Mouse (Mus musculus) liver, embryonic 13.5 days (tissue): ENCODE measurements around the gene Nub1. TPM values are rescaled to one million over a fixed set of nuclear protein-coding genes. Genes with fewer than 3 reads are reported as not detected.

Experiments used
- ATAC-seq: fragments of 200-750 bp; cut with Nextera tagmentation; 2 replicates; pipeline ENCODE4 v1.8.0; 2017; ENCODE audit warnings: low read depth, mild to moderate bottlenecking, moderate number of reproducible peaks, moderate library complexity
- DNase-seq: peaks from one replicate; pipeline ENCODE4 v3.0.0; 2022
- H3K27ac ChIP-seq: fragments of 300-500 bp; sonication (generic); 2 replicates; pipeline ENCODE4 v1.5.1; 2015; ENCODE audit warnings: moderate library complexity, mild to moderate bottlenecking, inconsistent platforms
- H3K27me3 ChIP-seq: fragments of 300-500 bp; sonication (generic); 2 replicates; pipeline ENCODE4 v1.6.1; 2015; ENCODE audit warnings: mild to moderate bottlenecking, inconsistent platforms
- H3K36me3 ChIP-seq: fragments of 300-500 bp; sonication (generic); 2 replicates; pipeline ENCODE4 v1.6.1; 2015; ENCODE audit warnings: mild to moderate bottlenecking, inconsistent platforms
- H3K4me1 ChIP-seq: fragments of 300-500 bp; sonication (generic); replicated peaks from 2 replicates; pipeline ENCODE4 v1.6.1; 2015; ENCODE audit warnings: inconsistent platforms
- H3K4me2 ChIP-seq: fragments of 300-500 bp; sonication (generic); 2 replicates; pipeline ENCODE4 v1.6.1; 2015; ENCODE audit warnings: inconsistent platforms, mild to moderate bottlenecking, moderate library complexity
- H3K4me3 ChIP-seq: fragments of 300-500 bp; sonication (generic); replicated peaks from 2 replicates; pipeline ENCODE4 v1.5.1; 2015; ENCODE audit warnings: mild to moderate bottlenecking, inconsistent platforms
- H3K9ac ChIP-seq: fragments of 300-500 bp; sonication (generic); 2 replicates; pipeline ENCODE4 v1.6.1; 2015; ENCODE audit warnings: mild to moderate bottlenecking, inconsistent platforms
- H3K9me3 ChIP-seq: fragments of 300-500 bp; sonication (generic); replicated peaks from 2 replicates; pipeline ENCODE4 v1.6.1; 2016; ENCODE audit warnings: inconsistent platforms
- WGBS: fragments of 180-500 bp; shearing (Covaris S2); methylation state at CpG from one replicate; pipeline ENCODE4 v1.1.7; 2015; ENCODE audit not compliant: insufficient replicate concordance; 5-methylcytosine and 5-hydroxymethylcytosine counted together
- polyA plus RNA-seq: library from polyadenylated mRNA; unstranded; fragments of >200 nt; fragmentation: Nextera tagmentation; extraction: Ambion mirVana; gene quantifications from 2 replicates; pipeline ENCODE4 v1.2.1, GENCODE M21; 2015

The Nub1 gene
- 12.3 and 15.7 TPM in 2 replicates for polyA plus RNA-seq

DNA sequence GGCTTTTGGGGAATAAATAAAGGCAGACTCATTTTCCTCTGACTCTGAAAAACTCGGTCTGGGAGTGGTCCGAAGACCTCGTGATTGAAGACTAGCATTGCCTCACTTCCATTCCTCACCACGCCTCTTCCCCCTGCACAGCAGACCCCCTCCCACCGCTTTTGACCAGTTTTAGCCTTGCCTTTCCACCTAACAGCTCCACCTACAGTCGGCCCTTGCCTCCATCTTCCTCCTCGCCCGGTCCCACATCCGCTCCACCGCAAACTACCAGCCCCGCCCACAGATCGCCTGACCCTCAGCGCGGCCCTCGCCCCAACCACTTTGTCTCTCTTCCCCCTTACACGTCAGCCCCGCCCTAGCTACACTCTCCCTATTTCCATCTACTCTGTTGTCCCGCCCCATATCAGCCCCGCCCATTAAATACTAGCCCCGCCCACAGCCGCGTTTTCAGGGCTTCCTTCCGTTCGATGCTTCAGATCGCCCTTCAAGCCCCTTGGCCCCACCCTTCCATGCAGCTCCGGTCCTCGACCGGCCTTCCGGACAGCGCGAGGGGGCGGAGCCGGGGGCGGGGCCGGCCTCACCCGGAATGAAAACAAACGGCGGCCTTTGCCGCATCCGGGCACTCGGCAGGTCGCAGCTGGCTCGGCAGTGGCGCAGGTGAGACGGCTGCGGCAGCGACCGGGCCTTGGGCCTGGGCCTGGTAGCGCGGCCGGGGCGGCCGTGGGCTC, at the start of gene Nub1:
Gene Nub1, plus strand, starts transcription at position 167 of the 728 bp plus-strand sequence.
- ATAC-seq (peak; percentile 95), DNase-seq (peak; percentile 98)
- peak within 1 kb of the TSS; percentile 95 for H3K27ac ChIP-seq
- under 1% methylated on average over 52 of the region's 53 CpGs for WGBS
- H3K27me3 ChIP-seq, result no peaks in the 10 kb centered on the region
- H3K4me1 ChIP-seq, result peaks cover 25% of the 10 kb centered on the region
- H3K4me2 ChIP-seq, result peak within 1 kb of the TSS; percentile 77
- peak within 1 kb of the TSS; percentile 98 for H3K4me3 ChIP-seq
- peak within 1 kb of the TSS; percentile 87 for H3K9ac ChIP-seq
- no peaks in the 10 kb centered on the region for H3K9me3 ChIP-seq
- peaks cover 11% of the 10 kb centered on the region for H3K36me3 ChIP-seq

DNA sequence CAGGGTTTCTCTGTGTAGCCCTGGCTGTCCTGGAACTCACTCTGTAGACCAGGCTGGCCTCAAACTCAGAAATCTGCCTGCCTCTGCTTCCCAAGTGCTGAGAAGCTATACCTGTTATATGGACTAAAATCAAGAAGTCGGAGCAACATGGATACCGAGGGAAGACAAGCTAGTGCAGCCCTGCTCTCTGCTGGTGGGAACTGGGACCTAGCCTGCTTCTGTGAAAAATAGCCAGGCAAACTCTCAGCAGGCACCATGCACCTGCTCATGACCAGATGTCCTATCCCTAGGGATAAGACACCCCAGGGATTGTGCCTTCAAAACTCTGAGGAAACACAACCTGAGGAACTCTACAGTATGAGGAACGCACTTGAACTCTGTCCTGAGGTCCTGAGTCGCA, 48.3 kb upstream of the Nub1 start:
- WGBS, result 62% methylated on average over 4 of the region's 4 CpGs
- Histone ChIP-seq H3K9me3 (no peaks in the 10 kb centered on the region), H3K36me3 (no peaks in the 10 kb centered on the region), H3K4me1 (no peaks in the 10 kb centered on the region), H3K9ac (no peak overlapping the region), H3K4me3 (no peak overlapping the region), H3K4me2 (no peak overlapping the region), H3K27me3 (no peaks in the 10 kb centered on the region; the same call in 1 of the 2 replicates), H3K27ac (no peak overlapping the region)
- DNase-seq, result no peak
- ATAC-seq, result no peak

DNA sequence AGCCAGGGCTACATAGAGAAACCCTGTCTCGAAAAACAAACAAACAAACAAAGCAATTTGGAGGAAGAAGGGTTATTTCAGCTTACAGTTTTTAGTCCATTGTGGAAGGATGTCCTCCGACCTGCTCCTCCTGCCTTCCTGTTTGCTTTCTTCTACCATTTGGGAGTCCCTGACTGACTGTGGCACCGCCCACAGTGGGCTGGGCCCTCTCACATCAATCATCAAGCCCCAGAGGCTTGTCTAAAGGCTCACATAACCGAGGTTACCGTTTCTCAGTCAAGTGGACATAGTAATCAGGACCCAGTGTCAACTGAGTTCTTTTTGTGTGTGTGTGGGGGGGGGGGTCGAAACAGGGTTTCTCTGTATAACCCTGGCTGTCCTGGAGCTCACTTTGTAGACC, 47.2 kb upstream of the Nub1 start:
- Histone ChIP-seq H3K36me3 (no peaks in the 10 kb centered on the region), H3K9me3 (no peaks in the 10 kb centered on the region), H3K27ac (no peak overlapping the region), H3K9ac (no peak overlapping the region), H3K4me1 (no peaks in the 10 kb centered on the region), H3K27me3 (no peaks in the 10 kb centered on the region; the same call in 1 of the 2 replicates), H3K4me3 (no peak overlapping the region), H3K4me2 (no peak overlapping the region)
- ATAC-seq (no peak), DNase-seq (no peak)
- WGBS, result 34% methylated on average over 6 of the region's 6 CpGs

DNA sequence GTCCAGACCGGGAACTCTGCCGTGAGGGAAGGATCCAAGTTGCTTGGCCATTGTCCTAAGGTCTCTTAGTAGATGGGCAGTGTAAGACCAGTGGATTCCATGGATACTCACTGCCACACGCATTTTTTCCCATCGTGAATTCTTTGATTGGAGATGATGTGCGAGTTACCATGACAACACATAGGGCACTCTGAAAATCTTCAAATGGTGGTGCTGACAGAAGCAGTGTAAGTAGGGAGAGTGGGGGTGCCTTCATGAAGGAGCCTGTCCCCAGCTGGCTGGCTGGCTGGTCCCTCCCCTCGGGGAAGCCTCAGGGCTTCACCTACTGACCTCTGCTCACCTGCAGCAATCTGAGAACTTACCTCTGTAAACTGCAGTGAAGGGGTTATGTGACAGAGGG, 46.3 kb upstream of the Nub1 start:
- Histone ChIP-seq H3K27me3 (no peaks in the 10 kb centered on the region; the same call in 1 of the 2 replicates), H3K36me3 (no peaks in the 10 kb centered on the region), H3K27ac (no peak overlapping the region), H3K4me1 (no peaks in the 10 kb centered on the region), H3K4me2 (no peak overlapping the region), H3K4me3 (no peak overlapping the region), H3K9ac (no peak overlapping the region), H3K9me3 (no peaks in the 10 kb centered on the region)
- 60% methylated on average over 6 of the region's 6 CpGs for WGBS
- no peak for ATAC-seq
- no peak for DNase-seq

DNA sequence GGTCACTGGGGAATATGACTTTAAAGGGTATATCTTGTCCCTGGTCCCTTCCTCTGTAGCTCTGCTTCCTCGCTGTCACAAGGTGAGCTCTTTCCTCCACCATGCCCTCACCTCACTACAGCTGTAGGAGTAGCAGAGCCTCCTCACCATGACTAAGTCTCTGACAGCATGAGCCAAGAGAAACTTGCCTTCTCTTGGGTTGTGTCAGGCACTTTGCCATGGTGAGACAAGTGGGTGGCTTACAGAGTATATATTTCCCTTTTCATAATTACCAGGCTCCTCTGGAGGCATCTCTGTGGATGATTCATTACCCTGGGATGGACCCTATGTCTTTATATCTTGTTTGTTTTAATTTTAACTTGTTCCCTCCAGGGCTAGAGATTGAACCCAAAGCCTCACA, 39.9 kb upstream of the Nub1 start:
- no peaks in the 10 kb centered on the region for H3K4me1 ChIP-seq
- H3K9me3 ChIP-seq, result no peaks in the 10 kb centered on the region
- H3K4me2 ChIP-seq, result no peak overlapping the region
- H3K4me3 ChIP-seq, result no peak overlapping the region
- H3K9ac ChIP-seq, result no peak overlapping the region
- WGBS, result 59% methylated on average over 1 of the region's 1 CpGs
- no peak overlapping the region for H3K27ac ChIP-seq
- ATAC-seq, result no peak
- H3K36me3 ChIP-seq, result no peaks in the 10 kb centered on the region
- H3K27me3 ChIP-seq, result no peaks in the 10 kb centered on the region
- DNase-seq, result no peak

DNA sequence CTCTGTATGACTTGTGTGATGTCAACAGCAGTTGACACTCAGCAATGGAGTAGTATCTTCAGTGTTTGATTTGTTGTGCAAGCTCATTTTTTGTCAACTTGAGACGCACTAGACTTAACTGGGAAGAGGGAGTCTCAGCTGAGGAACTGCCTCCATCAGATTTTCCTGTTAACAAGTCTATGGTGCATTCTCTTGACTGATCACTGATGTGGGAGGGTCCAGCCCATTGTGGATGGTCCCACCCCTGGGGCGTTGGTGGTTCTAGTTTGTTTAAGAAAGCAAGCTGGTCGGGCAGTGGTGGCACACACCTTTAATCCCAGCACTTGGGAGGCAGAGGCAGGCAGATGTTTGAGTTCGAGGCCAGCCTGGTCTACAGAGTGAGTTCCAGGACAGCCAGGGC, 36.1 kb upstream of the Nub1 start:
- H3K27ac ChIP-seq, result no peak overlapping the region
- H3K36me3 ChIP-seq, result no peaks in the 10 kb centered on the region
- H3K9me3 ChIP-seq, result no peaks in the 10 kb centered on the region
- no peak overlapping the region for H3K9ac ChIP-seq
- H3K4me2 ChIP-seq, result no peak overlapping the region
- peaks cover 10% of the 10 kb centered on the region; the same call in 1 of the 2 replicates for H3K4me1 ChIP-seq
- DNase-seq, result no peak
- 0 out of 2 replicates have a peak, but pooled peaks cover 11% of the 10 kb centered on the region for H3K27me3 ChIP-seq
- no peak for ATAC-seq
- 48% methylated on average over 4 of the region's 4 CpGs for WGBS
- H3K4me3 ChIP-seq, result no peak overlapping the region

DNA sequence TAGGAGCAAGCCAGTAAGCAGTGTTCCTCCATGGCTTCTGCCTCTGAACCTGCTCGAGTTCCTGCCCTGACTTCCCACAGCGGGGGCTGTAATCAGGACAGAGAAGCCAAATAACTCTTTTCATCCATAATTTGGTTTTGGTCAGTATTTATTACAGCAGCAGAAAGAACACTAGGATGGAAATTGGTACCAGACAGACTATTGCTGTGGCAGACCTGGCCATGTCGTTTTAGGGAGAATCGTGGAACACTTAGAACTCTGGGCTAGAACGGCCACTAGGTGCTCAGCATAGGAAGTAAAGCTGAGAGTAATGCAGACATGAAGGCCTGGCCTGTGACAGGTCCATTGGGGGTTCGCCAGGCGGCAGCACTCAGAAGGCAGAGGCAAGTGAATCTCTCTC, 35.6 kb upstream of the Nub1 start:
- Histone ChIP-seq H3K4me3 (no peak overlapping the region), H3K27ac (no peak overlapping the region), H3K4me2 (no peak overlapping the region), H3K9ac (no peak overlapping the region), H3K36me3 (no peaks in the 10 kb centered on the region), H3K9me3 (no peaks in the 10 kb centered on the region), H3K27me3 (0 out of 2 replicates have a peak, but pooled peaks cover 11% of the 10 kb centered on the region), H3K4me1 (peaks cover 10% of the 10 kb centered on the region; the same call in 1 of the 2 replicates)
- DNase-seq (no peak), ATAC-seq (no peak)
- 52% methylated on average over 7 of the region's 7 CpGs for WGBS

DNA sequence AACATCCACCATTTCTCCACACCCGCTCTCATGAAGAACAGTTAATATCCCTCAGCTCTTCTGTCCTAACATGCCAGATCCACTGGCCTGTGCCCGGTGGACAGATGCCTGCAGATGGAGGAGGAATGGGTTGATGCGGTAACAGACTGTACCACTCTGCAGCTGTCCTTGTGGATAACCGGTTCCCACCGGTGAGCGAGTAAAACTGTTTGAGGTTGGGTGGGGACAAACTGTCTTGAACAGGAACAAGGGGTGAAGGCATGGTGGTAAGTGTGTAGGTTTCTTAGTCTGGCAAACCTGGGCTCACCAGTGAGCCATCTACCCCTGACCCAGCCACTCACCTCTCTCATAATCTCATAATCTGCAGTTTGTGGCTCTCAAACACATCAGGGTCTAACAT, 34.0 kb upstream of the Nub1 start:
- 0 out of 2 replicates have a peak, but pooled peaks cover 11% of the 10 kb centered on the region for H3K27me3 ChIP-seq
- WGBS, result 69% methylated on average over 6 of the region's 6 CpGs
- ATAC-seq (no peak), DNase-seq (no peak)
- no peak overlapping the region for H3K4me3 ChIP-seq
- no peaks in the 10 kb centered on the region for H3K9me3 ChIP-seq
- no peak overlapping the region for H3K9ac ChIP-seq
- H3K4me1 ChIP-seq, result peaks cover 10% of the 10 kb centered on the region; the same call in 1 of the 2 replicates
- H3K4me2 ChIP-seq, result no peak overlapping the region
- no peaks in the 10 kb centered on the region for H3K36me3 ChIP-seq
- no peak overlapping the region for H3K27ac ChIP-seq

DNA sequence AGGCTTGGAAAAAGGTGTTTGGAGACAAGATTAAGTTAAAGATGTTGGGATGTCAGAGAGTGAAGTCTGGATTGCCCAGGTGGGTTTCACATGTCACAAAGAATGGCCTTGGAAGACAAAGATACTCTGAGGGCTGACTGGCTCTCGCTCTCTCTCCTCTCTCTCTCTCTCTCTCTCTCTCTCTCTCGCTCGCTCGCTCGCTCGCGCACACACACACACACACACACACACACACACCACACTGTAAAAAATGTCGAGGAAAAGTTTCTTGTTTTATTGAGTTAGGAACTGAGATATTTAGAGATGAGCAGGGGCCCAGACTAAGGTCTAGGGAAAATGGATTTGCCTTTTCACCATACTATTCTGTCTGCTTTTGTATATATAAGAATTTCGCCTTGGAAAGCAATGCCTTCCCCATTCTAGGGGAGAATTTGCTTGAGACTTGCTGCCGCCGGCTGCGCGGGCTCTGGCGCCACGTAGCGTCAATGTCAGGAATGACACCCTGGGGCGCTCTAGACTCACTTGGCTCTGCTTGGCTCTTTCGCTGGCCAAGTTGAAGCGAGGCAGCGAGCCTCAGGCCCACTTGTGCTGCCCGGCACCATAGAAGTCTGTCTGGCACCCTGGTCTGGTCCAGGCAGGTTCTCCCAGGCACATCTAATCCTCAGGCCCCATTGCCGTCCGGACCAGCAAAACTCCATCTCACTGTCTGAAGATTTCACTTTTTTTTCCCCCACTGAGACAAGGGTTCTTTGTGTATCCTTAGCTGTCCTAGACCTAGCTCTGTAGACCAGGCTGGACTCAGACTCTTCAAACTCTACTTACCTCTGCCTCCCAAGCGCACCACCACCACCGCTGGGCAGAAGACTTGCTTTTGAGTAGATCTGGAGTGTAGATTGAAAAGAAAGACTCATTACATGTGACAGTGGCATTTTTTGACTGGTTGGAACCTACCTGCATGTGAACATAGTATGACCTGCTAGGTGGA, 33.3 kb upstream of the Nub1 start:
- Histone ChIP-seq H3K4me1 (peaks cover 10% of the 10 kb centered on the region; the same call in 1 of the 2 replicates), H3K9ac (no peak overlapping the region), H3K27me3 (0 out of 2 replicates have a peak, but pooled peaks cover 11% of the 10 kb centered on the region), H3K27ac (no peak overlapping the region), H3K4me3 (no peak overlapping the region), H3K9me3 (no peaks in the 10 kb centered on the region), H3K36me3 (no peaks in the 10 kb centered on the region), H3K4me2 (no peak overlapping the region)
- 33% methylated on average over 25 of the region's 25 CpGs for WGBS
- ATAC-seq (no peak), DNase-seq (peak; percentile 4)

DNA sequence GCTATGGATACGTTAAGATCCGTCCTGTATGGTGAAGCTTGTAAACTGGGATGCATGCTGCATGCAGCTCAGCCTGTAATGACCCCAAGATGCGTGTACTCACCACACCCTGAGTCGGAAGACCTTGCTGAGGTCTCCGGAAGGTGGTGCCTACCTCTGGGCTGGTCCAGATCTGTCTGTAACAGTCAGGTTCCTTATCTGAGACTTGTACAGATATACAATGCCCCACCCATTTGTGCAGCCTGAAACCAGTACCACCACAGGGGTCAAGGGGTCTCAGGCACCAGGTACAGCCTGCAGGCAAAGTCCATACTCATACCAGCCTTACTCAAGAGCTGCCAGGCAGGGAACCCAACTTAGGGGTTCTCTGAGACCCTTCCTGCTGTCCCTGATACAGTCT, 32.6 kb upstream of the Nub1 start:
- no peak overlapping the region for H3K27ac ChIP-seq
- no peak overlapping the region for H3K4me3 ChIP-seq
- H3K9ac ChIP-seq, result no peak overlapping the region
- 0 out of 2 replicates have a peak, but pooled peaks have one; percentile 34 for ATAC-seq
- no peaks in the 10 kb centered on the region for H3K36me3 ChIP-seq
- H3K4me1 ChIP-seq, result peaks cover 10% of the 10 kb centered on the region; the same call in 1 of the 2 replicates
- no peak overlapping the region for H3K4me2 ChIP-seq
- DNase-seq, result no peak
- H3K9me3 ChIP-seq, result no peaks in the 10 kb centered on the region
- H3K27me3 ChIP-seq, result 0 out of 2 replicates have a peak, but pooled peaks cover 11% of the 10 kb centered on the region
- WGBS, result 50% methylated on average over 5 of the region's 5 CpGs

DNA sequence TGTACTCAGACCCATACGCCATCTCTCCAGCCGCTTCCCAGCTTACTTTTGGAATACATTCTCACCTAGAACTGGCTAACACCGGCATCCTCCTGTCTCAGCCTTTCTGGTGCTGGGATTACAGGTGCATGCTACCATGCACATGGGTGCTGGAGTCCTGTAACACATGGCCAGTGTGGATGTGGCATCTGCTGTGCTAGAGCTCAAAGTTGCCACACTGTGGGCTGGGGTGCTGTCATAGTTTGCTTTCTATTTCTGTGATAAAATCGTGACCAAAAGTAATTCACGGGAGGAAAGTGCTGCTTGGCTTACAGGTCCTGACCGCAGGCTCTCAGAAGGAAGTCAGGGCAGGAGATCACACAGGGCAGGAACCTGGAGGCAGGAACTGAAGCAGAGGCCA, 30.8 kb upstream of the Nub1 start:
- DNase-seq, result no peak
- 52% methylated on average over 6 of the region's 6 CpGs for WGBS
- Histone ChIP-seq H3K9me3 (no peaks in the 10 kb centered on the region), H3K4me3 (no peak overlapping the region), H3K36me3 (no peaks in the 10 kb centered on the region), H3K4me1 (peaks cover 12% of the 10 kb centered on the region; the same call in 1 of the 2 replicates), H3K27ac (no peak overlapping the region), H3K4me2 (no peak overlapping the region), H3K27me3 (0 out of 2 replicates have a peak, but pooled peaks cover 11% of the 10 kb centered on the region), H3K9ac (no peak overlapping the region)
- ATAC-seq, result no peak
